13 mouse cellular contexts compared by ENCODE assay signal in the genomic region with DNA sequence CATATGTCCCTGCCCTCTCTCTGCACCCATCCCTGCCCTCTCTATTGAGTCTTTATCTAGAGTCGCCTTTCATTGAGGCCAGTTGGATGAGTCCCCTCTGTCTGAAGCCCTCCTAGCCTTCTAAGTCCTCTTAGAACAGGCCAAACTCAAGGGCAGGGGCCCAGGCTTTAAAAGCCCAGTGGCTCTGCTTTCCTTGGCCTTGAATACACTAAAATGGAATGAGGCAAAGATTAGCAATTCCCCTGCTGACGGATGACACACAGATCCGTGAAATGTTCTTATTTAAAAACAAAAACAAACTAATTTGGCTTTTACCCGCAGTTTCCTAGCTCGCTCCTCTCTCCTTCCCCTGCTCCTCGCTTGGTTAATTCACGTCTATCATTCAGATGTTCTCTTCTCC. TPM values are rescaled to one million over a fixed set of nuclear protein-coding genes. Genes with fewer than 3 reads are reported as not detected.
DNase-seq lines count a peak whose midpoint lies in the region; ATAC-seq lines count a peak whose summit lies in the region.
"Had no signal": no experiment of that assay in that cellular context is flagged by ENCODE, and none has a peak within 500 bp of the region (broad histone marks: within the 10 kb centered on the region; RNA-seq: fewer than 3 reads in every experiment).

No protein-coding gene starts in this region.

- no peak for ATAC-seq in lung, embryonic 16.5 days (ENCODE audit: low read depth)
- no peak for ATAC-seq in heart, embryonic 12.5 days (ENCODE audit: insufficient number of reproducible peaks, low FRiP score)

- H3K9ac ChIP-seq in lung, embryonic 16.5 days (ENCODE audit: low read length), result no peak overlapping the region
- H3K9ac ChIP-seq in heart, embryonic 12.5 days, result no peak overlapping the region
- H3K9ac ChIP-seq: limb, embryonic 13.5 days had no signal

- H3K4me3 ChIP-seq in heart, embryonic 10.5 days, result no peak overlapping the region
- no peak overlapping the region for H3K4me3 ChIP-seq in lung, embryonic 16.5 days (ENCODE audit: low read length)
- no peak overlapping the region for H3K4me3 ChIP-seq in heart, embryonic 12.5 days
- H3K4me3 ChIP-seq: forebrain, embryonic 10.5 days; limb, embryonic 13.5 days had no signal

- no peaks in the 10 kb centered on the region for H3K27me3 ChIP-seq in heart, embryonic 10.5 days (ENCODE audit: insufficient read depth, poor library complexity, severe bottlenecking)
- H3K27me3 ChIP-seq in lung, embryonic 16.5 days (ENCODE audit: control insufficient read depth, insufficient read depth, low read depth, low read length), result no peaks in the 10 kb centered on the region
- no peaks in the 10 kb centered on the region for H3K27me3 ChIP-seq in heart, embryonic 12.5 days (replicated peaks)
- H3K27me3 ChIP-seq: CH12.LX; limb, embryonic 13.5 days had no signal

- H3K9me3 ChIP-seq in heart, embryonic 10.5 days, result no peaks in the 10 kb centered on the region
- no peaks in the 10 kb centered on the region for H3K9me3 ChIP-seq in lung, embryonic 16.5 days (ENCODE audit: control insufficient read depth, low read length)
- H3K9me3 ChIP-seq in heart, embryonic 12.5 days (replicated peaks), result no peaks in the 10 kb centered on the region
- H3K9me3 ChIP-seq: forebrain, embryonic 10.5 days; limb, embryonic 13.5 days had no signal

- no peak overlapping the region for H3K4me2 ChIP-seq in lung, embryonic 16.5 days (ENCODE audit: low read depth, low read length)
- H3K4me2 ChIP-seq in heart, embryonic 12.5 days, result no peak overlapping the region
- H3K4me2 ChIP-seq: limb, embryonic 13.5 days had no signal

- intact Hi-C loops in heart, postnatal 10 days (cut with DNase I), result no loop called here

- H3K4me1 ChIP-seq in heart, embryonic 10.5 days, result peaks cover 45% of the 10 kb centered on the region
- peaks cover 32% of the 10 kb centered on the region for H3K4me1 ChIP-seq in lung, embryonic 16.5 days (replicated peaks; ENCODE audit: control insufficient read depth, insufficient read depth, low read length)
- peaks cover 58% of the 10 kb centered on the region for H3K4me1 ChIP-seq in heart, embryonic 12.5 days (replicated peaks)

- H3K27ac ChIP-seq in heart, embryonic 10.5 days, result peak overlapping the region; percentile 62; the same call in 1 of the 2 replicates
- peak overlapping the region; percentile 68 for H3K27ac ChIP-seq in lung, embryonic 16.5 days (ENCODE audit: low read length)
- peak overlapping the region; percentile 80 for H3K27ac ChIP-seq in heart, embryonic 12.5 days (ENCODE audit: poor library complexity, severe bottlenecking)
- H3K27ac ChIP-seq: forebrain, embryonic 10.5 days; limb, embryonic 13.5 days had no signal

- H3K36me3 ChIP-seq in heart, embryonic 10.5 days, result peaks cover 8% of the 10 kb centered on the region
- no peaks in the 10 kb centered on the region for H3K36me3 ChIP-seq in lung, embryonic 16.5 days (ENCODE audit: control insufficient read depth, insufficient read depth, low read length)
- peaks cover 17% of the 10 kb centered on the region; the same call in 1 of the 2 replicates for H3K36me3 ChIP-seq in heart, embryonic 12.5 days
- H3K36me3 ChIP-seq: forebrain, embryonic 10.5 days; limb, embryonic 13.5 days had no signal

- WGBS in heart, embryonic 10.5 days, result 61% methylated on average over 7 of the region's 7 CpGs
- WGBS in lung, embryonic 16.5 days, result 56% methylated on average over 7 of the region's 7 CpGs
- 49% methylated on average over 7 of the region's 7 CpGs for WGBS in heart, embryonic 12.5 days

- DNase-seq in heart, embryonic 10.5 days (ENCODE audit: low spot score), result no peak
- DNase-seq in heart, adult 8-10 months (ENCODE audit: low spot score), result no peak
- no peak for DNase-seq in lung, postnatal 10 days
- DNase-seq in heart, postnatal 10 days, result peak; percentile 36 to 45
- no peak for DNase-seq in testis, postnatal 14 days (ENCODE audit: low spot score)
- DNase-seq: cerebellum, postnatal 14 days; kidney, postnatal 25 days; right cerebral cortex, postnatal 4 days had no signal

RNA-seq across cellular contexts. Expression of gene Akap2, which starts 45.0 kb away (rescaled TPM):
- 30.1 and 39.6 TPM in 2 replicates for polyA plus RNA-seq in heart, embryonic 10.5 days (2016; fragmentation: Nextera tagmentation; extraction: Ambion mirVana)
- 100 to 1,000 TPM in 1 of 4 experiments, 10 to 100 TPM in 3; 75.6 to 100 (median 97.5) TPM for total RNA-seq in heart, adult 8-10 months (2022)
- polyA plus RNA-seq in lung, embryonic 16.5 days (2015; fragmentation: Nextera tagmentation; extraction: Ambion mirVana), result 44.4 and 46.5 TPM in 2 replicates
- 50.1 and 50.3 TPM in 2 replicates for polyA plus RNA-seq in heart, embryonic 12.5 days (2016; fragmentation: Nextera tagmentation; extraction: Ambion mirVana)
- 100 to 1,000 TPM; 127 to 141 TPM for total RNA-seq in heart, postnatal 10 days (2021)

Comparison
In these comparisons a context has a peak if more than half of its experiments do, and no peak if none do; other contexts are left out.
1. DNase-seq: peak in heart, postnatal 10 days (2 of 2); none in heart, embryonic 10.5 days (single experiment), heart, adult 8-10 months (single experiment), lung, postnatal 10 days (single experiment) and testis, postnatal 14 days (single experiment).
2. Peak in every context shown above with its lines, with median percentiles within 50 percentile points of each other: H3K27ac ChIP-seq.